Mouse (Mus musculus) liver, embryonic 14.5 days (tissue): Measurements from ENCODE around the gene Akr1c6.

Experiments
- CTCF ChIP-seq: IDR thresholded peaks from 2 replicates; pipeline ENCODE4 v1.5.1; 2016; ENCODE audit warnings: antibody characterized with exemption, low read depth, control low read depth
- EP300 ChIP-seq: IDR thresholded peaks from 2 replicates; pipeline ENCODE4 v1.6.1; 2016; ENCODE audit warnings: antibody characterized with exemption, low read depth

- TF ChIP-seq CTCF (no peak), EP300 (no peak)
Measured at GRCm38 (mm10) chr13:4388762-4389446, 45.2 kb upstream of the Akr1c6 start.
